Mouse (Mus musculus): Measurements from ENCODE around the gene Gdf15. TPM values are rescaled to one million over a fixed set of nuclear protein-coding genes. Genes with fewer than 3 reads are reported as not detected.

The Gdf15 gene
- polyA plus RNA-seq, 1 experiment = not detected

GRCm38 (mm10) chr8:70660273-70660725, 28.0 kb upstream of the Gdf15 start, which contains the start of gene Pgpep1:
Gene Pgpep1 (minus strand): TSS chr8:70660388.
- TF ChIP-seq POLR2A (IDR thresholded peaks at IDR 0.05; ENCODE audit: borderline replicate concordance, control insufficient read depth, low read depth, low read length) (no peak), CTCF (IDR thresholded peaks at IDR 0.05; ENCODE audit: control insufficient read depth, insufficient read depth, low read length) (no peak)
- Histone ChIP-seq H3K4me3 (replicated peaks; ENCODE audit: control insufficient read depth, low read depth, low read length) (peak within 1 kb of the TSS; percentile 88), H3K4me1 (ENCODE audit: control insufficient read depth, insufficient read depth, low read length) (no peaks in the 10 kb centered on the region; the same call in 1 of the 2 replicates), H3K27ac (ENCODE audit: control insufficient read depth, insufficient read depth, low read depth, low read length, poor library complexity) (peak within 1 kb of the TSS; percentile 6; the same call in 1 of the 2 replicates)
- WGBS = 5% methylated on average over 14 of the region's 14 CpGs

GRCm38 (mm10) chr8:70659604-70660272, 27.5 kb upstream of the Gdf15 start:
- WGBS = under 1% methylated on average over 44 of the region's 44 CpGs
- Histone ChIP-seq H3K4me3 (replicated peaks; ENCODE audit: control insufficient read depth, low read depth, low read length) (peak overlapping the region; percentile 88), H3K27ac (ENCODE audit: control insufficient read depth, insufficient read depth, low read depth, low read length, poor library complexity) (peak overlapping the region; percentile 6; the same call in 1 of the 2 replicates), H3K4me1 (ENCODE audit: control insufficient read depth, insufficient read depth, low read length) (no peaks in the 10 kb centered on the region; the same call in 1 of the 2 replicates)
- TF ChIP-seq CTCF (IDR thresholded peaks at IDR 0.05; ENCODE audit: control insufficient read depth, insufficient read depth, low read length) = no peak
- peak; percentile 26; the same call in 1 of the 2 replicates for TF ChIP-seq POLR2A (IDR thresholded peaks at IDR 0.05; ENCODE audit: borderline replicate concordance, control insufficient read depth, low read depth, low read length)

- Histone ChIP-seq H3K4me3 (replicated peaks; ENCODE audit: control insufficient read depth, low read depth, low read length) (peak overlapping the region; percentile 88), H3K4me1 (ENCODE audit: control insufficient read depth, insufficient read depth, low read length) (no peaks in the 10 kb centered on the region; the same call in 1 of the 2 replicates), H3K27ac (ENCODE audit: control insufficient read depth, insufficient read depth, low read depth, low read length, poor library complexity) (no peak overlapping the region; the same call in 1 of the 2 replicates)
- TF ChIP-seq POLR2A (IDR thresholded peaks at IDR 0.05; ENCODE audit: borderline replicate concordance, control insufficient read depth, low read depth, low read length) (no peak), CTCF (IDR thresholded peaks at IDR 0.05; ENCODE audit: control insufficient read depth, insufficient read depth, low read length) (no peak)
- 2% methylated on average over 31 of the region's 31 CpGs for WGBS
Measured at GRCm38 (mm10) chr8:70658897-70659603, 26.8 kb upstream of the Gdf15 start.

GRCm38 (mm10) chr8:70657739-70658138, 25.5 kb upstream of the Gdf15 start:
- H3K27ac ChIP-seq (ENCODE audit: control insufficient read depth, insufficient read depth, low read depth, low read length, poor library complexity) = no peak overlapping the region
- TF ChIP-seq POLR2A (IDR thresholded peaks at IDR 0.05; ENCODE audit: borderline replicate concordance, control insufficient read depth, low read depth, low read length) (no peak), CTCF (IDR thresholded peaks at IDR 0.05; ENCODE audit: control insufficient read depth, insufficient read depth, low read length) (no peak)
- H3K4me1 ChIP-seq (ENCODE audit: control insufficient read depth, insufficient read depth, low read length) = no peaks in the 10 kb centered on the region; the same call in 1 of the 2 replicates
- H3K4me3 ChIP-seq (replicated peaks; ENCODE audit: control insufficient read depth, low read depth, low read length) = no peak overlapping the region
- WGBS = 81% methylated on average over 2 of the region's 2 CpGs

GRCm38 (mm10) chr8:70657214-70657613, 25.0 kb upstream of the Gdf15 start:
- H3K4me3 ChIP-seq (replicated peaks; ENCODE audit: control insufficient read depth, low read depth, low read length) = no peak overlapping the region
- TF ChIP-seq POLR2A (IDR thresholded peaks at IDR 0.05; ENCODE audit: borderline replicate concordance, control insufficient read depth, low read depth, low read length) (no peak), CTCF (IDR thresholded peaks at IDR 0.05; ENCODE audit: control insufficient read depth, insufficient read depth, low read length) (no peak)
- 88% methylated on average over 3 of the region's 3 CpGs for WGBS
- no peaks in the 10 kb centered on the region; the same call in 1 of the 2 replicates for H3K4me1 ChIP-seq (ENCODE audit: control insufficient read depth, insufficient read depth, low read length)
- no peak overlapping the region for H3K27ac ChIP-seq (ENCODE audit: control insufficient read depth, insufficient read depth, low read depth, low read length, poor library complexity)

GRCm38 (mm10) chr8:70656193-70656790, 24.0 kb upstream of the Gdf15 start:
- Histone ChIP-seq H3K27ac (ENCODE audit: control insufficient read depth, insufficient read depth, low read depth, low read length, poor library complexity) (no peak overlapping the region), H3K4me3 (replicated peaks; ENCODE audit: control insufficient read depth, low read depth, low read length) (no peak overlapping the region), H3K4me1 (ENCODE audit: control insufficient read depth, insufficient read depth, low read length) (no peaks in the 10 kb centered on the region; the same call in 1 of the 2 replicates)
- TF ChIP-seq POLR2A (IDR thresholded peaks at IDR 0.05; ENCODE audit: borderline replicate concordance, control insufficient read depth, low read depth, low read length) = no peak
- no peak for TF ChIP-seq CTCF (IDR thresholded peaks at IDR 0.05; ENCODE audit: control insufficient read depth, insufficient read depth, low read length)
- WGBS = 88% methylated on average over 13 of the region's 13 CpGs

- TF ChIP-seq POLR2A (IDR thresholded peaks at IDR 0.05; ENCODE audit: borderline replicate concordance, control insufficient read depth, low read depth, low read length) (no peak), CTCF (IDR thresholded peaks at IDR 0.05; ENCODE audit: control insufficient read depth, insufficient read depth, low read length) (no peak)
- H3K4me1 ChIP-seq (ENCODE audit: control insufficient read depth, insufficient read depth, low read length) = no peaks in the 10 kb centered on the region; the same call in 1 of the 2 replicates
- H3K4me3 ChIP-seq (replicated peaks; ENCODE audit: control insufficient read depth, low read depth, low read length) = no peak overlapping the region
- WGBS = 84% methylated on average over 2 of the region's 2 CpGs
- no peak overlapping the region for H3K27ac ChIP-seq (ENCODE audit: control insufficient read depth, insufficient read depth, low read depth, low read length, poor library complexity)
Measured at GRCm38 (mm10) chr8:70655469-70655868, 23.2 kb upstream of the Gdf15 start.

GRCm38 (mm10) chr8:70654121-70654520, 21.9 kb upstream of the Gdf15 start:
- 26% methylated on average over 1 of the region's 1 CpGs for WGBS
- Histone ChIP-seq H3K4me1 (ENCODE audit: control insufficient read depth, insufficient read depth, low read length) (no peaks in the 10 kb centered on the region; the same call in 1 of the 2 replicates), H3K27ac (ENCODE audit: control insufficient read depth, insufficient read depth, low read depth, low read length, poor library complexity) (0 out of 2 replicates have a peak overlapping the region, but pooled peaks have one; percentile 5), H3K4me3 (replicated peaks; ENCODE audit: control insufficient read depth, low read depth, low read length) (no peak overlapping the region)
- TF ChIP-seq POLR2A (IDR thresholded peaks at IDR 0.05; ENCODE audit: borderline replicate concordance, control insufficient read depth, low read depth, low read length) = no peak
- no peak for TF ChIP-seq CTCF (IDR thresholded peaks at IDR 0.05; ENCODE audit: control insufficient read depth, insufficient read depth, low read length)
